Mouse (Mus musculus) lung, adult 2 months (tissue): ENCODE measurements at regions not wholly inside any gene's neighbourhood (a gene's known extent, or its start where the extent isn't known, plus 50 kb on each side); places are given as distances from the start of the nearest gene placed in this dataset.

Source experiments
- CTCF ChIP-seq: fragments of 200-500 bp; IDR thresholded peaks from 2 replicates; pipeline ENCODE4 v1.5.1; 2011; ENCODE audit warnings: mild to moderate bottlenecking, low read length, control low read depth; ENCODE audit not compliant: insufficient read depth
- POLR2A ChIP-seq: fragments of 200-500 bp; IDR thresholded peaks from 2 replicates; pipeline ENCODE4 v1.6.1; 2011; ENCODE audit warnings: low read depth, mild to moderate bottlenecking, control low read depth, low read length, borderline replicate concordance; ENCODE audit errors: extremely low read depth

- no peak for TF ChIP-seq CTCF
- TF ChIP-seq POLR2A: no peak
Measured at GRCm38 (mm10) chr16:57902498-57902897, 148.0 kb upstream of the Col8a1 start.
